Mouse (Mus musculus): ENCODE measurements around the gene Hmgn1.

GRCm38 (mm10) chr16:96095966-96096365 lies 31.6 kb downstream of the Hmgn1 start:
- TF ChIP-seq CTCF (IDR thresholded peaks at IDR 0.05; ENCODE audit: borderline replicate concordance, insufficient read depth, low read length) (no peak), POLR2A (IDR thresholded peaks at IDR 0.05; ENCODE audit: low read depth, low read length) (no peak)

All from embryonic fibroblast, embryonic 13.5 days (primary cell).